Mouse (Mus musculus): Measurements from ENCODE around the gene Kti12. TPM values are rescaled to one million over a fixed set of nuclear protein-coding genes. Genes with fewer than 3 reads are reported as not detected.

Gene Kti12
- polyA plus RNA-seq (2014; fragmentation: Illumina TruSeq; extraction: RNeasy Lipid Tissue Mini Kit (QIAGEN cat#74804); ENCODE audit: low read depth, low replicate concordance), result 16.1 TPM

DNA sequence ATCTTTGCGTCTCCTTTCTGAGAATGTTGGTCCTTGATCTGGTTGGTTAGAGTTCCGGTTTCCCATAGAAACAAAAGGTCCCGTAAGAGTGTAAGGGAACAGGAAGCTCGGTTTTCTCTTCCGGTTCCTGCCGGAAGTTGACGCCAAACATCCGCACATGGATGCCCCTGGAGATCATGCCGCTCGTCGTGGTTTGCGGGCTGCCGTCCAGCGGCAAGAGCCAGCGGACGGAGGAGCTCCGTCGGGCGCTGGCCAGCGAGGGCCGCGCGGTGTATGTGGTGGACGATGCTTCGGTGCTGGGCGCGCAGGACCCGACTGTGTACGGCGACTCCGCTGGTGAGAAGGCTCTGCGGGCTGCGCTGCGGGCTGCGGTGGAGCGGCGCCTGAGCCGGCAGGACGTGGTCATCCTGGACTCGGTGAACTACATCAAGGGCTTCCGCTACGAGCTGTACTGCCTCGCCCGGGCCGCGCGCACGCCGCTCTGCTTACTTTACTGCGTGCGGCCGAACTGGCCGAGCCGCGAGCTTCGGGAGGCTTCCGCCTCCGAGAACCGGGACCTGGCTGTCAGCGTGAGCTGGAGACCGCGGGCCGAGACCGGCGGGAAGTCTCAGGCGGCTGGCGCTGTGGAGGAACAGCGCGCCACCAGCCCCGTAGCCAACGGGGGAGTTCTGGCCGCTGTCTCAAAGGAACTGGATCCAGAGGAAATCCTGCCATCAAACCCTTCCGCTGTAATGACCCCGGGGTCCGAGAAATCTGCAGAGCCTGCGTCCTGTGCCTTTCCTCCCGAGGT, at the start of gene Kti12:
Kti12 (plus strand) TSS at position 71 of the 790 bp plus-strand sequence.

DNA sequence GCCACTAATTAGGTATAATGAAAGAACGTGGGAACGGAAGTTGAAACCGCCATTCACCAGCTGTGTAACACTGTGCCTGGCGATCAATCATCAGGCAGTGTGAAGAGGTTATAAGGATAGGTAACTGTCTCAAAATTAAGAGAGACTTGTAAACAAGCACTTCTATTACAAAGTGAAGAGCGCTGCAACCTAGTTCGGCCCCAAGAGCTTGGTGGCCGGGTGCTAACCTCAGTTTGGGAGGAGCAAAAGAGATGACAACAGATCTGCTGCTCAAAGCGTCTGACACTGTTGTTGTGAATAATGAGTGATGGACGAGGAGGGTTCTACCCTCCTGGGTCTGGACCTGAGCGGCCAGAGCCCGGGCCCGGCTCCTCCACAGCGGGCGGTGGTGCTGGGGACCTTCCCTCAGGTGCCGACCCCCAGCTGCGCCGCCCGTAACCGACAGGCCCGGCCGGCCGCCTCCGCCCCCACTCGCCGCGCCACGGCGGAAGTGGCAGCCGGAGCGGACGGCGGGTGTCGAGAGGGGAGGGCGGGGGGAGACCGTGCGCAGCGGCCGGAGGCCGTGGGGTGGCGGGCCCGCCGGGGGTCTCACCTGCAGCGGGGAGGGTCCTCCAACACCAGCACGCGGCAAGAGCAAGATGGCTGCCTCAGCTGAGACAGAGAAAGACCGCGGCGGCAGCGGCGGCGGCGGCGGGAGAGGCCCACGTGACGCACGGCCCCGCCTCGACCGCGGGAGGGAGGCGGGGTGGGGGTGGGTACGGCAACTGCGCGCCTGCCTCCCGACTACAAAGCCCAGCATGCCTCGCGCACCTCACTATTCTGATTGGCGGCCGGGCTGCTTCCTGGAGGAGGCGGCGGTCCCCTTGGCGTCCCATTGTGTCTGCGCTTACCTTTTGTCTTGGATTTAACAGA, 14.4 kb upstream of the Kti12 start, which contains the start of gene Btf3l4:
Btf3l4 (minus strand) TSS at position 699 of the 912 bp plus-strand sequence.

GRCm38 (mm10) chr4:108834115-108834970, 13.2 kb upstream of the Kti12 start, which contains the start of gene Txndc12:
Txndc12 (plus strand) TSS chr4:108834601.

GRCm38 (mm10) chr4:108848505-108848848, 892 bp downstream of the Kti12 start, which contains the start of gene A730015C16Rik:
A730015C16Rik (minus strand) TSS chr4:108848619.

DNA sequence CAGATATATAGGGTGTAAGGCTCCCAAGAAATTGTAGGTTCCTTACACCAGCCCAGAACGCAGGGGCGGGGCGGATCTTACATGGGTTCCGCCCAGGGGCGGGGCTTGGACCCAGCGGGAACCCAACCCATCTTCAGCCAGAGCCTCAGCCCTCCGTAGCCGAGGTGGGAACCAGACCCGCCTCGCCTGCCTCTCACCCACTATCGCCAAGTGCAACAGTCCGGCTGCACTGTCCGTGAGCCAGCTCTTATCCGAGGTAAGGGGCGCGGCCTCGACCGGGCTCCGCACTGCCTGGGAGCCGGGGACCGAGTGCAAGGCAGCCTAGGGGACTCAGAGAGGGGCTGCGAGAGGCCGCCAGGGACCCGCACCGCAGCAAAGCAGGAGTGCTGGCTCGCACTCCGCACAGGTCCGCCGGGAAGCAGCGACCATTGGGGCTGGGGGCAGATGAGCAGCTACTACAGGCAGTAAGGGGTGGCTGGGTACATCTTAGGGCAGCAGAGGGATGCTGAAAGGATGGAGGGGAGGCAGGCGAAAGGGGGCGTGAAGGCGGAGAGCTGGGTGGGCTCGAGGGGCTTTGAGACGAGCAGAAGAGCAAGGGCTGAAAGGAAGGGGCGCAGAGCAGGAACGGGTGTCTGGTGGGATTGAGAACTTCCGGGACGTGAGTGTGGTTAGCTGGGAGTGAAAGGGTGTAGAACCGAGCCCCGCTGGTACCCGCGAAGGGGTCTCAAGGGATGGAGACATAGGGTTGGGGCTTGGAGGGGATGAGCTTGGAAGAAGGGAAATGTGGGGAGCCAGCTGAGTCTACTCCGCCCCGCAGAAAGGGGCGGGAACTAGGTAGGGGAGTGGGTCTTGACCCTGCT, 31.6 kb downstream of the Kti12 start, which contains the start of gene Rab3b:
Rab3b (plus strand) TSS at position 101 of the 860 bp plus-strand sequence.

Other genes starting within 250 kb of the Kti12 start
- gene Cc2d1b, start 227.8 kb upstream of the Kti12 start, polyA plus RNA-seq (2014; fragmentation: Illumina TruSeq; extraction: RNeasy Lipid Tissue Mini Kit (QIAGEN cat#74804); ENCODE audit: low read depth, low replicate concordance), result 39.2 TPM
- gene 3110021N24Rik, start 128.1 kb upstream of the Kti12 start, polyA plus RNA-seq (2014; fragmentation: Illumina TruSeq; extraction: RNeasy Lipid Tissue Mini Kit (QIAGEN cat#74804); ENCODE audit: low read depth, low replicate concordance), result 0.16 TPM
- 9.0 TPM for gene Zfyve9, start 67.0 kb upstream of the Kti12 start, polyA plus RNA-seq (2014; fragmentation: Illumina TruSeq; extraction: RNeasy Lipid Tissue Mini Kit (QIAGEN cat#74804); ENCODE audit: low read depth, low replicate concordance)
- gene Btf3l4, start 14.2 kb upstream of the Kti12 start, polyA plus RNA-seq (2014; fragmentation: Illumina TruSeq; extraction: RNeasy Lipid Tissue Mini Kit (QIAGEN cat#74804); ENCODE audit: low read depth, low replicate concordance), result 103 TPM
- 41.1 TPM for gene Txndc12, start 13.2 kb upstream of the Kti12 start, polyA plus RNA-seq (2014; fragmentation: Illumina TruSeq; extraction: RNeasy Lipid Tissue Mini Kit (QIAGEN cat#74804); ENCODE audit: low read depth, low replicate concordance)
- not detected for gene A730015C16Rik, start 834 bp downstream of the Kti12 start, polyA plus RNA-seq (2014; fragmentation: Illumina TruSeq; extraction: RNeasy Lipid Tissue Mini Kit (QIAGEN cat#74804); ENCODE audit: low read depth, low replicate concordance)
- gene Rab3b, start 31.3 kb downstream of the Kti12 start, polyA plus RNA-seq (2014; fragmentation: Illumina TruSeq; extraction: RNeasy Lipid Tissue Mini Kit (QIAGEN cat#74804); ENCODE audit: low read depth, low replicate concordance), result 3.3 TPM
- 88.3 TPM for gene Nrd1, start 152.9 kb downstream of the Kti12 start, polyA plus RNA-seq (2014; fragmentation: Illumina TruSeq; extraction: RNeasy Lipid Tissue Mini Kit (QIAGEN cat#74804); ENCODE audit: low read depth, low replicate concordance)

All from adipose tissue, adult 10 weeks (tissue).